Mouse (Mus musculus) heart, adult 11 months (tissue): ENCODE measurements around the gene Dda1.
"Not testable (repeated sequence)": the region's sequence is repeated elsewhere in the genome, so short reads cannot be mapped to it uniquely, and the experiment has no call there.

Experiments used
- DNase-seq: peaks from one replicate; pipeline ENCODE4 v3.0.0; 2022

Dda1 gene

DNA sequence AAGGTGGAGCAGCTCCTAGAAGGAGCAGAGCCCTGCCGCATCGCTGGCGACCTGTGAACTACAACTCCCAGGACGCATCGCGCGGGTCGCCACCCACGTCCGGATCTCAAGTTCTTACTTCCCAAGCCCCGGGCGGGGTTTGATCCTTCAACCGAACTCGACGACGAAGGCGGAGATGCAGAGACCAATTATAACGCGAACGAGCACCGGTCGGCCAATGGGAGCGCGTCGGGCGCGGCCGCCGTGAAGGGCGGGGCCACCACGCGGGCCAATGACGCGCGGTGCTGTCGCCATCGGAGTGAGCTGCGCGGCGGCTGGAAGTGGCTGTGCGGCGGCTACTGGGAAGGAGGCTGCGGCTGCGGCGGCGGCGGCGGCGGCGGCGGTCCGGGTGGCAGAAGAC lies at the start of gene Dda1:
Gene Dda1 (plus strand): TSS at position 284 of the 400 bp plus-strand sequence.
- DNase-seq, result peak; percentile 100

DNA sequence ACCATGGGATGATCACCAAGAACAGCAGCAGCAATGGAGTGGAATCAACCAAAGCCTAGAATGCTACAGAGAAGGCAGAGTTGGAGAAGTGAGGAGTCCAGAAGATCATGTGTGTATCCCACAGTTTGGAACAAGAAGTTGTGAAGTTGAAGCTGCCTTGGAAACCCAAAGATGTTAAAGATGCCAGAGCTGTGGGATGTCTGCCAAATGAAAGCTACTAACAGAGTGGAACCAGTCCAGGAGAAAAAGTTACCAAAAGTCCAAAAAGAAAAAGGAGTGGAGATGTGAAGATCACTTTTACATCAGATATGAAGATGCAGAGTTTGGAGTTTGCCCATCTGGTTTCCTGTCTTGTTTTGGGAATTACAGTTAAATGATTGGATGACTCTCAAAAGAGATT lies 46.9 kb upstream of the Dda1 start:
- no peak for DNase-seq

GRCm38 (mm10) chr8:71432935-71433334 lies 36.1 kb upstream of the Dda1 start:
- not testable (repeated sequence) for DNase-seq

DNA sequence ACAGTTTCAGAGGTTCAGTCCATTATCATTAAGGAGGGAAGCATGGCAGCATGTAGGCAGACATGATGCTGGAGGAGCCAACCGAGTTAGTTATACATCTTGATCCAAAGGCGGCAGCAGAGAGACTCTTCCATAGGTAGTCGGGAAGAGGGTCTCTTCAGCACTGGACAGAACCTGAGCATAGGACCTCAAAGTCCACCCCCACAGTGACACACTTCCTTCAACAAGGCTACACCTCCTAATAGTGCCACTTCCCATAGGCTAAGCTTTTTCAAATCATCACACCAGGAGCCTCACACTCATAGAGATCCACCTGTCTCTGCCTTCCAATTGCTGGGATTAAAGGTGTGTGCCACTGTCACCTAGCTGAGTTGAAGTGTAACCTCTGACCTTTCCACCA lies 32.0 kb upstream of the Dda1 start:
- DNase-seq, result peak; percentile 63

DNA sequence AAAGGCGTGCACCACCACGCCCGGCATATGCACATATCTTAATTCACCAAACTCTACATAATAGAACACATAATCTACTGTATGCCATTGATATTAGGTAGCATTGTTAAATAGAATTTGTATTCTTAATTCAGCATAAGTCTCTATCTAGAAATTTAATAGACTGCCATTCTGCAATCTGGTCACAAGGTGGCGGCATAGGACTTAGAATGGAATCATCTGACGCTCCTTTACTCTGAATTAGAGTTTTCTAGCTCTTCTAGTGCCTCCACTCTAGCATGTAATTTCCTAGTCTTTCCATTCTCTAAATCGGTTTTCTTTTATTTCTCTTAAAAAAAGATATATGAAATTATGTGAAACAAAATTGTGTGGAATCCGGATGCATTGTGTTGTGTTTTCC lies 27.6 kb upstream of the Dda1 start:
- DNase-seq, result peak; percentile 57

DNA sequence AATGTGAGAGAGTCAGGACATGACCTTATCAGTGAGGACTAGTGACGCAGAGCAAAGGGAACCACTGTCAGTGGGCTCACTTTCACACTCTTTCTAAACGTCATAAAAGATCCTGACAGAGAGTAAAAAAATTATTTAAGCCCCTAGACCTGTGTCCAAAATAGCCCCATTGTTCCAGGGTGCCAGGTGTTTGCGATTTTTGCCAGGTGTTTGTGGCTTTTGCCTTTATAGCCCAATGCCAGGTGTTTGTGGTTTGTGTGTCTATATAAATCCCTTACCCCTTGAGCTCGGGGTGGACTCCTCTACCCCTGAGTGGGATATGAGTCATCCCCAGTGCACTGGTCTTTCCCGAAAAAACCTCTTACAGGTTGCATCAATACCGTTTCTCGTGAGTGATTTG lies 23.9 kb upstream of the Dda1 start:
- no peak for DNase-seq

DNA sequence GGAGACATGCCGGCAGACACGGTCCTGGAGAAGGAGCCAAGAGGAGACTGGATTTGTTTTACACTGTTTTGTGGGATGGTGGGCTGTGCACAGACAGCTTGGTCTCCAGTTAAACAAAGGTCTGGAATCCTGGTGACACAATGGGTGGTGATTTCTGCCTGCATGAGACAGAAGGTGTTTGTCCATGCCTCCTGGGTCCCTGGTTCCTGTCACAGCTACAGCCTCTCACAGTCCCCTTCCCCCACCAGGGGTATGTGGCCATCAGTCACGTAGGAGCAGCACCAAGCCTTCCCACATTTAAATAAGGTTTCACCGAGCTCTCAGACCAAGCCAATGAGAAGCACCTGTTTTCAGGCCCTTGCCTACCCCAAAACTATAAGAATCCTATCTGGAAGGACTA lies 17.7 kb upstream of the Dda1 start:
- no peak for DNase-seq

DNA sequence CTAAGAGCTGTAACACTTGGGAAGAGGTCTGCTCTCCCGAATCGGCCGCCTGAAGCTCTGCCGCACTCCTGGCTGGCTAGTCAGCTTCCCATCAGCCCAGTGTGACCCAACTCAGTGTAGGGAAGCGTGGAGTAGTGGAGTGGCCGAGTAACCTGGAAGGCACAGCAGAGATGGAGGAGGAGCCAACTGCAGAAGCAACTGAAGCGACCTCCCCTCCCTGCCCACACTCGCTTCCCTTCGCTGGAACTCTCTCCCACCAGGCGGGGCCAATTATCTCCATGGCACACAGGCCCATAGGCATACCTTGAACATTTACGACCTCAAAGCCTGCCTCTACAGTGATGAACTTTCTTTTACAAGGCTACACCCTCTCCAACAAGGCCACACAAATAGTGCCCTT lies 17.2 kb upstream of the Dda1 start:
- DNase-seq, result peak; percentile 61

- peak; percentile 67 for DNase-seq
These were observed 16.3 kb upstream of the Dda1 start for GRCm38 (mm10) chr8:71452669-71453068.

GRCm38 (mm10) chr8:71454668-71455067 lies 14.3 kb upstream of the Dda1 start:
- peak; percentile 56 for DNase-seq

- peak; percentile 93 for DNase-seq
These were observed 12.1 kb upstream of the Dda1 start for GRCm38 (mm10) chr8:71456906-71457305.

- DNase-seq, result peak; percentile 90
These were observed 11.2 kb upstream of the Dda1 start for GRCm38 (mm10) chr8:71457659-71458270.

DNA sequence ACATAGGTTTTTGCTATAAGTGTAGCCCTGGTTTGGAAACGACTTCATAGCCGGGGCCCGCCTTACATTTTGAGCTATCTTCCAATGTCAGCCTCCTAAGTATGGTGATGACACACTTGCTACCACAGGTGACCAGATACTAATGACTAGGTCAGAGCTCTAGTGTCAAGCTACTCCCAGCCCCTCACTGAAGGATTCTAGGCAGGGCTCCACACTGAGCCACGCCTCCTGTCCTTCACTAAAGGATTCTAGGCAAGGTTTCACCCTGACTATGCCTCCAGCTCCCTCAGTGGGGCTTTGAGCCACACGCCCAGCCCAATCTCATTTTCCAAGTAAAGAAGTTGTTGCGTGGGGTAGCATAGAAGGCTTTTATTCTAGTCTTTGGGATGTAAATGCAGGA lies 8.3 kb upstream of the Dda1 start:
- peak; percentile 83 for DNase-seq

DNA sequence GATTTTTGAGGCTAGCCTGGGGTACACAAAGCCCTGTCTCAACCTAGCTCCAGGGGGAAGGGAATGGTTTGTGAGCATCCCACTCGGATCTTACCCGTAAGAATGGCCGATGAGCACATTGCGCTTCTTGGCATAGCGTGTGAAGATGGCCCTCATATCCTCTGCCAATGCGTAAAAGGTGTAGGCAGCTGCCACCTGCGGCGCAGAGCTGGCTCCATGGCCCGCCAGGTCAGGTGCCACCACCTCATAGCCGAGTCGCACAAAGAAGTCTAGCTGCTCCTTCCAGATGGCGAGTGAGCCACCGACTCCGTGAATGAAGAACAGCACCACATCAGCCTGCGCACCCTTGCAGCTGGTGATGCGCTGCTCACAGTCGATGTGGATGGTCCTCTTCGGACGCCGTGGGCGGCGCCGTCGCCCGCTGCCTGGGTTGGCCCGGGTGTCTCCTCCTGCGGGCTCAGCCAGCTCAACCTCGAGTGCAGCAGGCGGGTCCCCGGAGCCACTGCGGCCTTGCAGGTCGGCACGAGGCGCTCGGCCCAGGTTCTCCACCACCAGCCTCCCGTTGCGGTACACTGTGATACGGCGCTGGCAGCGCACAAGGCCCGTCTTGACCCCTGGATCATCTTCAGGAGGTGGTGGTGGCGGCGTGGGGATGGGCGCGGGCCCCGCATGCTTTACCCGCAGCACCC lies 7.7 kb upstream of the Dda1 start:
- DNase-seq, result peak; percentile 92

GRCm38 (mm10) chr8:71462191-71462590 lies 6.8 kb upstream of the Dda1 start:
- peak; percentile 91 for DNase-seq

DNA sequence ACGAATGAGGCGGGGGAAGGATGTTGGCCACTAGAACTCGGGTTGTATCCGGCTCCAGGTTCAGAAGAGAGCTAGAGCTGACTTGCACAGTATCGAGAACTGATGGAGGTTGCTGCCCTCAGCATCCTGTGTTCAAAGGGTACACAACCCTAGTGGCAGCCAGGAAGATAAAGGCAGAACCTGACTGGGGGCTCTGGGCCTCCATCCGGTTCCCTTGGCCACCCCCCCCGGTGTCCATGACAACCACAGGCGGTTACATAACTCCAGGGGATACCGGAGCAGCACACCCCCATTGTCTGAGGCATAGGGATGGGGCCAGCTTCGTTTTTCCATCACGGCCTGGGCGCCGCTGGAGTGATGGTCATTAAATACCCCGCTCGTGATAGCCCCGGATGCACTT lies 6.2 kb upstream of the Dda1 start:
- DNase-seq, result peak; percentile 98

DNA sequence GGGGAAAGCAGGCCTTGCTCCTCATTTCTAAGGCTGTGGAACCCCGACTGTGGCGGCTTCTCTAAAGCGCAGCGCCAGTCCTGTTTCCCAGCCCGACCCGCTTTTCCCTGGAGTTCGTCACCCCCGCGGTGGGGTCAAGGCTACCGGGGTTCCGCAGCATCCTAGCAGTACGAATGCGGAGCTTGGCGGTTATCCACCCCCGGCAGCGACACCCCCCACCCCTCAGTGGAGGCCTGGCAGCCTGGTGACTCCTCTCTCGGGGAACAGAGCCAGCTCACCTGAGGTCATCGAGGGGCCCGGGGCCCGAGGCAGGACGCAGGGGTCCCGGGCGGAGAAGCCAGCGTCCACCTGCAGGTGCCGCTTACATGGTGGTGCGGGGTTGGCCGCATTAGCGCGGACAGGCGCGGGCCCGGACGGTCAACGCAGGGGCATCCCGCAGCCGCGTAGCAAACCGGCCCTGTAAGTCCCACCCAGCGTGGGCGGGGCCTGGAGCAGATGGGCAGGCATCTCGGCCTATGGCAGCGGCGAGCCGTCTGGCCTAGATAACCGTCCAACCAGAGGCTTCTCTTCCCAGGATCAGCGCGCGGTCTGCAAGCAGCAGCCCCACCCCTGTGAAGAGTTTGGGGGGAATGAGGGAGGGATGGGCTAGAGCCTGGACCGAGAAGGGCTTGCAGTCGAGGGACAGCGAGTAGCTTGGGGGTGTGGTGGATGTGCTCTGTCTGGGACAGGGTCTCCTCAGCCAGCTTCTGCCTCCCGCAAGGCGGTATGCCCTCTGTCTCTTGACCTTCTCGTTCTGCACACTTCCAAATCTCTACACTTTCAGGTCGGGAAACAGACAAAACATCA lies 5.6 kb upstream of the Dda1 start, which contains the start of gene Abhd8:
Gene Abhd8 (minus strand): TSS at position 468 of the 846 bp plus-strand sequence.
- peak; percentile 100 for DNase-seq

DNA sequence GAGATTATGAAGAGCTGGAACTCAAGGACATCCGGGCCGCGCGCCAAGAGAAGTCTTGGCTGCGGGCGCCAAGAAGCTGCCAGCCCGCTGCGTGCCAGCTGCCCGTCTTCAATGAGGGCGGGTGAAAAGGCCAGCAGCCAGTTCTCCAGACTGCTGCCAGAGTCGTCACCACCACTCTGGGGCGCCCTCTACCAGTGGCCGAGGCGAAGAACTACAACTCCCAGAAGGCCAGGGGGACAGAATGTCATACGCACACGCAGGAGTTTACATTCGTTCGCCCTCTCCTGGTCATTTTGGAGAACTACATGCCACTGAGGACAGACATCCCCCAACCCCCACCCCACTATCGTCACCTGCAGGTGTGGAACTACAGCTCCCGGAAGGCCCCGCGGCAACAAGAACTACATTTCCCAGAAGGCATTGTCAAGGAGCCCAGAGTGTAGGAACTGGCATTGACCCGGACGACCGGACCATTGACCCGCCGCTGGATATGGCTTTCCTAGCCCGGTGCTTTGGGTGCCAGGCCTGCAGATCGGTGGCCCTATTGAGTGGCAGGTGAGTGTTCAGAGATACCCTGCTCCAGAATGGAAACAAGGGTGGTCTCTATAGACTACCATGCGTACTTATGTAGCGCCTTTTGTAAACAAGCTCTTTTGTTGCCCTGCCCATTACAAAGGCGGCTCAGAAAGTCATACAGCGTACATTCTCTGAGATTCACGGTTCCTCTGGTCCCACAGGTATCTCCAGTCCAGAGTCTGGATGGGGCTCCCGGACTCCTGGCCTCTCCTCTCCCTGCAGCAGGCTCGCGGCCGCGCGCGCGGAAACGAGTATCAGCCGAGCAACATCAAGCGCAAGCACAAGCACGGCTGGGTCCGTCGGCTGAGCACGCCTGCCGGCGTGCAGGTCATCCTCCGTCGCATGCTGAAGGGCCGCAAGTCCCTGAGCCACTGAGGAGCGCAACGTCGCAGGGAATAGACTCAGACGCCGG lies 4.2 kb upstream of the Dda1 start, which contains the start of gene Mrpl34:
Gene Mrpl34 (plus strand): TSS at position 447 of the 988 bp plus-strand sequence.
- DNase-seq, result peak; percentile 100

GRCm38 (mm10) chr8:71465733-71466132 lies 3.3 kb upstream of the Dda1 start:
- peak; percentile 91 for DNase-seq

GRCm38 (mm10) chr8:71466198-71466597 lies 2.8 kb upstream of the Dda1 start:
- DNase-seq, result peak; percentile 86

- peak; percentile 88 for DNase-seq
These were observed 1.8 kb upstream of the Dda1 start for GRCm38 (mm10) chr8:71467201-71467600.

- DNase-seq, result peak; percentile 91
These were observed 998 bp upstream of the Dda1 start for GRCm38 (mm10) chr8:71468001-71468400.
